Mouse (Mus musculus) heart, embryonic 14.5 days (tissue): Measurements from ENCODE around the gene Mindy1. TPM values are rescaled to one million over a fixed set of nuclear protein-coding genes. Genes with fewer than 3 reads are reported as not detected.

Source experiments
- ATAC-seq: fragments of 200-750 bp; cut with Nextera tagmentation; 2 replicates; pipeline ENCODE4 v1.8.0; 2017; ENCODE audit warnings: low read depth, moderate TSS enrichment; ENCODE audit not compliant: insufficient number of reproducible peaks, insufficient read depth, low FRiP score
- H3K27ac ChIP-seq, 2 experiments: fragments of 200-500 bp in 1 of 2; fragments of 300-500 bp in 1 of 2; sonication (generic) in 1 of 2; replicated peaks in 1 of 2; 2 replicates each; pipeline ENCODE4 v1.5.1; 2012 to 2014; ENCODE audit warnings: low read depth in 2 of 2, low read length in 2 of 2, control low read depth in 1 of 2, mild to moderate bottlenecking in 1 of 2, mixed read lengths in 1 of 2; ENCODE audit not compliant: control insufficient read depth in 1 of 2, insufficient read depth in 1 of 2
- H3K27me3 ChIP-seq: fragments of 300-500 bp; sonication (generic); 2 replicates; pipeline ENCODE4 v1.6.1; 2014; ENCODE audit warnings: mild to moderate bottlenecking, low read length, control low read depth; ENCODE audit not compliant: control insufficient read depth, insufficient read depth
- H3K36me3 ChIP-seq: fragments of 300-500 bp; sonication (generic); 2 replicates; pipeline ENCODE4 v1.6.1; 2014; ENCODE audit warnings: mild to moderate bottlenecking, control low read depth, low read length, mixed read lengths; ENCODE audit not compliant: control insufficient read depth, insufficient read depth
- H3K4me1 ChIP-seq, 2 experiments: fragments of 200-500 bp in 1 of 2; fragments of 300-500 bp in 1 of 2; sonication (generic) in 1 of 2; 2 replicates each; pipeline ENCODE4 v1.6.1; 2012 to 2014; ENCODE audit warnings: low read length in 2 of 2, control low read depth in 1 of 2, mixed read lengths in 1 of 2; ENCODE audit not compliant: control insufficient read depth in 2 of 2, insufficient read depth in 2 of 2
- H3K4me2 ChIP-seq: fragments of 300-500 bp; sonication (generic); 2 replicates; pipeline ENCODE4 v1.6.1; 2014; ENCODE audit warnings: mild to moderate bottlenecking, low read length
- H3K4me3 ChIP-seq, 2 experiments: fragments of 200-500 bp in 1 of 2; fragments of 300-500 bp in 1 of 2; sonication (generic) in 1 of 2; 2 replicates each; pipeline ENCODE4 v1.5.1; 2012 to 2014; ENCODE audit warnings: low read length in 2 of 2, mild to moderate bottlenecking in 2 of 2, control low read depth in 1 of 2, low read depth in 1 of 2, moderate library complexity in 1 of 2; ENCODE audit not compliant: control insufficient read depth in 1 of 2, insufficient read depth in 1 of 2
- H3K9ac ChIP-seq: fragments of 300-500 bp; sonication (generic); 2 replicates; pipeline ENCODE4 v1.6.1; 2014; ENCODE audit warnings: mild to moderate bottlenecking, low read length
- H3K9me3 ChIP-seq: fragments of 300-500 bp; sonication (generic); 2 replicates; pipeline ENCODE4 v1.6.1; 2016; ENCODE audit warnings: low read length, control low read depth; ENCODE audit not compliant: control insufficient read depth
- WGBS: fragments of 180-500 bp; shearing (Covaris S2); extraction: QIAGEN DNeasy Blood & Tissue Kit; methylation state at CpG from one replicate; pipeline ENCODE4 v1.1.7; 2014; 5-methylcytosine and 5-hydroxymethylcytosine counted together
- polyA plus RNA-seq: library from polyadenylated mRNA; unstranded; fragments of >200 nt; fragmentation: Nextera tagmentation; extraction: Ambion mirVana; gene quantifications from 2 replicates; pipeline ENCODE4 v1.2.1, GENCODE M21; 2014

Mindy1 gene
- polyA plus RNA-seq: 25.6 and 28.8 TPM in 2 replicates

DNA sequence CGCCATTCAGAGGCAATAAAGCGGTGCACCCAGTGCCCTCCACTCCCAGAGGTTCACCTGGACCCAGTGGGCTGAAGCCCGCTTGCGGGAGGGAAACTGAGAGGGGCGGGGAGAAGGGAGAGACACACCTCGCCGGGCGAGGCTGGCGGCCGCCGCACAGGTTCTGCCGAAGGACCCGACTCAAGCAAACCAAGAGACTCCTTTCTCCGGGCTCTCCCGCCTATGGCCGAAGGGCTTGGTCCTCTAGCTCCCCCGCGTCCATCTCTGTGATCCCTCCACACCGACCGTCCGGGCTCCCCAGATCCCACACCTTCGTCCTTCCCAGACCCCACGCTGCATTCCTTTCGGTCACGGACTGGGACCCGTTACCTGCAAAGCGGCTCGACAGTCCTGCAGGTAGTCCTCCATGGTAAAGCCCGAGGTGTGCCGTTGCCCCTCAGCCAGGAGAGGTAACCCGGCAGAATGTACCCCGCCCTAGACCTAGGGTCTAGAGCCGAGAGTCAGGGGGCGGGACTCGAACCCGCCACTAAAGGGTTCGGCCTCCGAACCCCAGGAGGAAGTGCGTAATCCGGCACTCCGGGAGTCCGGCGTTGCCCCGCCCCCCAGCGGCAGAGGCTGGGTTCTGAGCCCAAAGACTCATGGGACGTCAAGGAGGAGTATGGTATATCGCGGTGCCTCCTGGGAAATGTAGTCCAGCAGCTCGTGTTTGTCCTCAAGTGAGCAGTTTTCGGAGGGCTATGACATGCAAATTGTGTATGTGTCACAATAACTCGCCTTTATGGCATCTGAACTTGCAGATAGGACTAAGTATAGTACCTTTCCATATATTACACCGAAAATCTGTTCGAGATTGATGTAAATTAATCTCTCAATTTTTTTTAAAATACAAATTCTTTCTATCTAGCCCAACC lies at the start of gene Mindy1, which contains the start of gene Prune1:
Gene Mindy1 (plus strand): TSS at position 130 of the 911 bp plus-strand sequence.
Gene Prune1 (minus strand): TSS at position 861 of the 911 bp plus-strand sequence.
- Histone ChIP-seq H3K9ac (peak within 1 kb of the TSS; percentile 94), H3K9me3 (no peaks in the 10 kb centered on the region), H3K27me3 (no peaks in the 10 kb centered on the region), H3K36me3 (no peaks in the 10 kb centered on the region; the same call in 1 of the 2 replicates), H3K4me3 (peak within 1 kb of the TSS; percentile 83 to 96), H3K4me1 (peaks cover 8 to 30% of the 10 kb centered on the region in 2 experiments), H3K27ac (peak within 1 kb of the TSS; percentile 96 to 99), H3K4me2 (peak within 1 kb of the TSS; percentile 89)
- peak; percentile 88 for ATAC-seq
- WGBS: under 1% methylated on average over 53 of the region's 53 CpGs

DNA sequence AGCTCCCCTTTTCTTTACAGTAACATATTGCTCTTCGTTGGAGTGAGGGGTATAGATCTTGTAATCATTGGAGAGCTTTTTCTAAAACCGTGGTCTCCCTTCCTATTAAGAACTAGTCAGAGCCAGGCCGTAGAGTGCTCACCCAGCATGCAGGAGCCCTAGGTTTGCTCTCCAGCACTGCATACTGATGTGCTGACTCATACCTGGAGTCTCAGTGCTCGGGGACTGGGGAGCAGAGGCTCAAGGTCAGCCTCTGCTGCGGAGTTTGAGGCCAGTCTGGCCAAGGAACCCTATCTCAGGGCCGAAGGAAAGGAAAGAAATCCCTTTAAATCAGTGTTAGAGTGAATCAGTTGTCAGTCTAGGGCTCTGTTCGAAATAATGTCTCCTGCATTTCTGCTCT lies 48.4 kb upstream of the Mindy1 start:
- peaks cover 20 to 34% of the 10 kb centered on the region in 2 experiments for H3K4me1 ChIP-seq
- H3K4me2 ChIP-seq: no peak overlapping the region
- no peaks in the 10 kb centered on the region for H3K9me3 ChIP-seq
- no peak overlapping the region for H3K4me3 ChIP-seq
- peak overlapping the region; percentile 49 to 56; a peak in 2 of 4 replicates for H3K27ac ChIP-seq
- peak overlapping the region; percentile 42 for H3K9ac ChIP-seq
- WGBS: 44% methylated on average over 7 of the region's 7 CpGs
- no peaks in the 10 kb centered on the region for H3K27me3 ChIP-seq
- no peak for ATAC-seq
- H3K36me3 ChIP-seq: peaks cover 69% of the 10 kb centered on the region

DNA sequence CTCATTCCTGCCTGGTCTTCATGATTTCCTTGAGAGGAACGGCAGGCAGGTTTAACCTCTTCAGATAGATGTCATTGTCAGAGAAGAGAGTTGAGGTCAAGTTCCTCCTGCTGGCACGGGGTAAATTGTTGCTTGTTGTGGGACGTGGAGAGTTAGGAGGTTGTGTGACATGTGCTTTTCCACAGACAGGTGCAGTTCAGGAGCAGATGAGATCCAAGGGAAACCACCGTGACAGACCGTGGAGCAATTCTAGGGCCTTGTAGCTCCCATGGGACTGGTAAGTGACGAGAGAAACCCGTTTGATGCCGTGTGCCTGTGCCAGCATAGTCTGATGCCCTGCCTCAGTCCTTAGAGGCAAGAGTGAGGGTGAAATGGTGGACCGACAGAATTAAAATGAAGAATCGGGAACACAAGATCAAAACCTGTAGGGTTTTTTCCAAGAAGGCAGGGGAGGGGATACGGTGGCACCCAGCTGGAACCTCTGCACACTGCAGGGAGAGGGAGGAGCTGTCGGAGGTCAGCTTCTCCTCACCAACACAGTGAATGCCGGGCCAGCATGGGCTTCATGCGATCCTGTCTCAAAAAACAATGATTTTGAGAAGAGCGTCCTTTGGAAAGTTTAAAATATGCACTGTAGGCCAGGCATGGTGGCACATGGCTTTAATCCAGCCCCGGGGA lies 47.7 kb upstream of the Mindy1 start:
- no peak for ATAC-seq
- Histone ChIP-seq H3K4me1 (peaks cover 20 to 37% of the 10 kb centered on the region in 2 experiments), H3K9me3 (no peaks in the 10 kb centered on the region), H3K27ac (peak overlapping the region in 1 of 2 experiments; percentile 56; a peak in 1 of 4 replicates), H3K36me3 (peaks cover 75% of the 10 kb centered on the region), H3K9ac (peak overlapping the region; percentile 42; the same call in 1 of the 2 replicates), H3K4me2 (no peak overlapping the region), H3K27me3 (no peaks in the 10 kb centered on the region), H3K4me3 (no peak overlapping the region)
- WGBS: 88% methylated on average over 16 of the region's 16 CpGs

DNA sequence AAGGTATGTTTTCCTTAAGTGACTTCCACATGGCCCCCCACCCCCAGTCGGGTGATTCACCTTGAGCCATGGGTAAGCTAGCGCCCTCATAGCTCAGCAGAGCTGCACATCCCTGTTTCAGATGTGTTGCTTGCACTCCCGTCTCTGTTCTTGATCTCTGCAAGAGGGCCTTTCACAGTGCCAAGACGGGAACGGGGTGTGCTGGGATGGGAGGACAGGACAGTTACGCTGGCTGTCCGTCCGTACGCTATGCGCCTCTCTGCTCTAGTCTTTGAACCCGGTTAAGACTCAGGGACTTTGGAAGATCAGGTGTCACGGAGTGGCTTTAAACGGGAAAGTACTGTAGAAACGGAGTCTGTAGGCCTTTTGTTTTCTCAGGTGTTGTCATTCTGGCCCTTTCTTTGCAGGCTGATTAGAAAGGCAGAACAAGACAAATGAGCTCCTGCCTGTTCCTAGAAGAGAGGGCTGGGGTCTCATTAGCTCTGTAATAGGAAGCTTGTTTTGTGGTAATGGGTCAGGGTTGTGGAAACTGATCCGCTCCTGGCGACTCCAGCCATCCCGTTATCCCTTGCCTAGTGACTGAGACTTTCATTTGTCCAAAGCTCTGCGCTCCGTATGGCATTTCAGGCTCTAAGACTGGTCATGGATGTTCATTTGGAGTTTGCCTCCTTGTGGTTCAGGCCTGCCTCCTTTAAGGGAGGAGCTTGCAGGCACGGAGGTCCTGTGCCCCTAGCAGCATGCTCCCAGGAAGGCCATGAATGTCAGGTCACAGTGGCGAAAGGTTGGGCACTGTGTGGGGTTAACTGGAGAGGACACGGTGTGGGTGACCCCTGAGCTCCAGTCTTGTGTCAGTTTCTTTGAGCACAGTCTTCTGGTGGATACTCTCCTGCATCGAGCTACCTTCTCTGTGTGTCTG lies 45.5 kb upstream of the Mindy1 start:
- WGBS: 89% methylated on average over 23 of the region's 23 CpGs
- Histone ChIP-seq H3K4me2 (no peak overlapping the region), H3K36me3 (peaks cover 75% of the 10 kb centered on the region), H3K9me3 (no peaks in the 10 kb centered on the region), H3K4me3 (no peak overlapping the region), H3K4me1 (peaks cover 15 to 26% of the 10 kb centered on the region in 2 experiments; a peak in 3 of 4 replicates), H3K27ac (no peak overlapping the region), H3K27me3 (no peaks in the 10 kb centered on the region), H3K9ac (no peak overlapping the region)
- no peak for ATAC-seq

- Histone ChIP-seq H3K4me1 (peaks cover 7 to 9% of the 10 kb centered on the region in 2 experiments; a peak in 3 of 4 replicates), H3K9ac (no peak overlapping the region), H3K36me3 (peaks cover 58% of the 10 kb centered on the region), H3K27me3 (no peaks in the 10 kb centered on the region), H3K27ac (0 out of 4 replicates have a peak overlapping the region, but pooled peaks of 1 of the 2 experiments have one; percentile 28), H3K4me3 (no peak overlapping the region), H3K4me2 (no peak overlapping the region), H3K9me3 (no peaks in the 10 kb centered on the region)
- 63% methylated on average over 8 of the region's 8 CpGs for WGBS
- no peak for ATAC-seq
These were observed 43.5 kb upstream of the Mindy1 start for GRCm38 (mm10) chr3:95237541-95238099.

DNA sequence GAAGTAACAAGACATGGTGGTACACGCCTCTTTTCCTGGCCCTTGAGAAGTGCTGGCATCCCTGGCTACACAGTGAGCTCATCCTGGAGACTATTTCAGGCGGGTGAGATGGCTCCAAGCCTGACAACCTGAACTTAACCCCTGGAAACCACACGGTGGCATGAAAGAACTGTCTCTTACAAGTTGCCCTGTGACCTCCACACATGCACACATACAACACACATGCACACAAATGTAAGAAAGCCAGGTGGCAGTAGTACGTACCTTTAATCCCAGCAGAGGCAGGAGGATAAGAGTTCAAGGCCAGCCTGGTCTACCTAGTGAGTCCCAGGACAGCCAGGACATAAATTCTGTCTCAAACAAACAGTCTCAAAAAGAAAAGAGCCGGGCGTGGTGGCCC lies 42.1 kb upstream of the Mindy1 start:
- Histone ChIP-seq H3K27me3 (no peaks in the 10 kb centered on the region), H3K27ac (no peak overlapping the region), H3K4me2 (no peak overlapping the region), H3K4me3 (no peak overlapping the region), H3K36me3 (peaks cover 44% of the 10 kb centered on the region), H3K9me3 (no peaks in the 10 kb centered on the region), H3K4me1 (peaks cover 6 to 9% of the 10 kb centered on the region in 2 experiments; a peak in 2 of 4 replicates), H3K9ac (no peak overlapping the region)
- 85% methylated on average over 6 of the region's 6 CpGs for WGBS
- ATAC-seq: no peak
